Mouse (Mus musculus): Measurements from ENCODE around the gene Ctla2b. TPM values are rescaled to one million over a fixed set of nuclear protein-coding genes. Genes with fewer than 3 reads are reported as not detected.
"Not testable (repeated sequence)": the region's sequence is repeated elsewhere in the genome, so short reads cannot be mapped to it uniquely, and the experiment has no call there.

Gene Ctla2b
- polyA plus RNA-seq (2012; rRNA removed), result 0.90 and 2.0 TPM in 2 replicates

GRCm38 (mm10) chr13:60897328-60897727, at the start of gene Ctla2b:
Ctla2b (minus strand) TSS chr13:60897447.
- no peaks in the 10 kb centered on the region for H3K27me3 ChIP-seq (ENCODE audit: control insufficient read depth, insufficient read depth, low read length)
- H3K4me1 ChIP-seq (ENCODE audit: control insufficient read depth, insufficient read depth, low read length), result no peaks in the 10 kb centered on the region
- WGBS, result 82% methylated on average over 3 of the region's 3 CpGs
- peak in 1 of 2 experiments; percentile 1 for DNase-seq
- no peak within 1 kb of the TSS for H3K4me3 ChIP-seq (replicated peaks; ENCODE audit: insufficient read depth, low read depth, low read length)
- H3K27ac ChIP-seq (ENCODE audit: insufficient read depth, low read length), result no peak within 1 kb of the TSS
- no peak for TF ChIP-seq POLR2A (IDR thresholded peaks at IDR 0.05; ENCODE audit: borderline replicate concordance, insufficient read depth, low read length)
- TF ChIP-seq CTCF (IDR thresholded peaks at IDR 0.05; ENCODE audit: borderline replicate concordance, insufficient read depth, low read depth, low read length), result no peak

GRCm38 (mm10) chr13:60941884-60942283, 44.6 kb upstream of the Ctla2b start, which contains the start of gene Tpbpa:
Tpbpa (minus strand) TSS chr13:60941984.
- not testable (repeated sequence) for H3K4me3 ChIP-seq (replicated peaks; ENCODE audit: insufficient read depth, low read depth, low read length); H3K27ac ChIP-seq (ENCODE audit: insufficient read depth, low read length); DNase-seq; H3K27me3 ChIP-seq (ENCODE audit: control insufficient read depth, insufficient read depth, low read length); H3K4me1 ChIP-seq (ENCODE audit: control insufficient read depth, insufficient read depth, low read length)
- 64% methylated on average over 3 of the region's 3 CpGs for WGBS

- no peak for DNase-seq
- no peak for TF ChIP-seq POLR2A (IDR thresholded peaks at IDR 0.05; ENCODE audit: borderline replicate concordance, insufficient read depth, low read length)
- TF ChIP-seq CTCF (IDR thresholded peaks at IDR 0.05; ENCODE audit: borderline replicate concordance, insufficient read depth, low read depth, low read length), result no peak
- 66% methylated on average over 5 of the region's 5 CpGs for WGBS
- Histone ChIP-seq H3K4me3 (replicated peaks; ENCODE audit: insufficient read depth, low read depth, low read length) (no peak within 1 kb of the TSS), H3K27me3 (ENCODE audit: control insufficient read depth, insufficient read depth, low read length) (no peaks in the 10 kb centered on the region), H3K27ac (ENCODE audit: insufficient read depth, low read length) (no peak within 1 kb of the TSS), H3K4me1 (ENCODE audit: control insufficient read depth, insufficient read depth, low read length) (no peaks in the 10 kb centered on the region)
Measured at GRCm38 (mm10) chr13:60936500-60936901, 39.3 kb upstream of the Ctla2b start, which contains the start of the genes Gm49391 and Ctla2a. Gm49391 (minus strand) TSS chr13:60936571. Ctla2a (minus strand) TSS chr13:60936625.

GRCm38 (mm10) chr13:60935490-60935889, 38.2 kb upstream of the Ctla2b start, which contains the start of gene Gm49393:
Gm49393 (minus strand) TSS chr13:60935590.
- H3K4me1 ChIP-seq (ENCODE audit: control insufficient read depth, insufficient read depth, low read length); H3K4me3 ChIP-seq (replicated peaks; ENCODE audit: insufficient read depth, low read depth, low read length); DNase-seq; H3K27me3 ChIP-seq (ENCODE audit: control insufficient read depth, insufficient read depth, low read length); H3K27ac ChIP-seq (ENCODE audit: insufficient read depth, low read length): not testable (repeated sequence)
- 68% methylated on average over 2 of the region's 2 CpGs for WGBS

- H3K27ac ChIP-seq (ENCODE audit: insufficient read depth, low read length); H3K4me3 ChIP-seq (replicated peaks; ENCODE audit: insufficient read depth, low read depth, low read length); H3K27me3 ChIP-seq (ENCODE audit: control insufficient read depth, insufficient read depth, low read length); H3K4me1 ChIP-seq (ENCODE audit: control insufficient read depth, insufficient read depth, low read length); DNase-seq: not testable (repeated sequence)
- 88% methylated on average over 2 of the region's 2 CpGs for WGBS
Measured at GRCm38 (mm10) chr13:60904780-60905179, 7.5 kb upstream of the Ctla2b start, which contains the start of gene Tpbpb. Tpbpb (minus strand) TSS chr13:60904880.

- H3K4me3 ChIP-seq (replicated peaks; ENCODE audit: insufficient read depth, low read depth, low read length); DNase-seq; H3K27me3 ChIP-seq (ENCODE audit: control insufficient read depth, insufficient read depth, low read length); H3K4me1 ChIP-seq (ENCODE audit: control insufficient read depth, insufficient read depth, low read length); H3K27ac ChIP-seq (ENCODE audit: insufficient read depth, low read length): not testable (repeated sequence)
- WGBS, result 76% methylated on average over 8 of the region's 8 CpGs
Measured at GRCm38 (mm10) chr13:60896794-60897193, 453 bp downstream of the Ctla2b start, which contains the start of gene Gm49392. Gm49392 (minus strand) TSS chr13:60896894.

- TF ChIP-seq CTCF (IDR thresholded peaks at IDR 0.05; ENCODE audit: borderline replicate concordance, insufficient read depth, low read depth, low read length), result no peak
- no peak for TF ChIP-seq POLR2A (IDR thresholded peaks at IDR 0.05; ENCODE audit: borderline replicate concordance, insufficient read depth, low read length)
- H3K4me1 ChIP-seq (ENCODE audit: control insufficient read depth, insufficient read depth, low read length), result no peaks in the 10 kb centered on the region
- H3K27me3 ChIP-seq (ENCODE audit: control insufficient read depth, insufficient read depth, low read length), result no peaks in the 10 kb centered on the region
- no peak overlapping the region for H3K27ac ChIP-seq (ENCODE audit: insufficient read depth, low read length)
- no peak overlapping the region for H3K4me3 ChIP-seq (replicated peaks; ENCODE audit: insufficient read depth, low read depth, low read length)
- no peak for DNase-seq
Measured at GRCm38 (mm10) chr13:60895406-60896160, 1.7 kb downstream of the Ctla2b start.

GRCm38 (mm10) chr13:60892301-60892700, 4.9 kb downstream of the Ctla2b start:
- Histone ChIP-seq H3K4me3 (replicated peaks; ENCODE audit: insufficient read depth, low read depth, low read length) (no peak overlapping the region), H3K4me1 (ENCODE audit: control insufficient read depth, insufficient read depth, low read length) (no peaks in the 10 kb centered on the region), H3K27ac (ENCODE audit: insufficient read depth, low read length) (no peak overlapping the region), H3K27me3 (ENCODE audit: control insufficient read depth, insufficient read depth, low read length) (no peaks in the 10 kb centered on the region)
- TF ChIP-seq POLR2A (IDR thresholded peaks at IDR 0.05; ENCODE audit: borderline replicate concordance, insufficient read depth, low read length) (no peak), CTCF (IDR thresholded peaks at IDR 0.05; ENCODE audit: borderline replicate concordance, insufficient read depth, low read depth, low read length) (no peak)
- WGBS, result 95% methylated on average over 1 of the region's 1 CpGs
- no peak for DNase-seq

All from cerebellum, adult 2 months (tissue).